Mouse (Mus musculus) yolk sac, embryonic 10.5 days (tissue): ENCODE results near the gene Kdm4a.
A peak's percentile ranks its signal among the peaks of the same experiment; 100 is the strongest.

ENCODE experiments used
- DNase-seq: peaks from one replicate; pipeline ENCODE4 v3.0.0-alpha.2; 2017; ENCODE audit warnings: low spot score

Gene Kdm4a

GRCm38 (mm10) chr4:118116098-118116497 is 63.7 kb downstream of the Kdm4a start:
- DNase-seq: no peak

GRCm38 (mm10) chr4:118115132-118115531 is 64.7 kb downstream of the Kdm4a start:
- DNase-seq: no peak

- DNase-seq: no peak
Observed at GRCm38 (mm10) chr4:118112601-118113000, 67.2 kb downstream of the Kdm4a start.

- DNase-seq: no peak
Observed at GRCm38 (mm10) chr4:118109649-118110048, 70.2 kb downstream of the Kdm4a start.

GRCm38 (mm10) chr4:118108779-118109178 is 71.1 kb downstream of the Kdm4a start:
- DNase-seq: peak; percentile 19

- DNase-seq: no peak
Observed at GRCm38 (mm10) chr4:118105256-118106053, 74.4 kb downstream of the Kdm4a start.

- no peak for DNase-seq
Observed at GRCm38 (mm10) chr4:118103280-118103830, 76.5 kb downstream of the Kdm4a start.

GRCm38 (mm10) chr4:118101497-118101896 is 78.3 kb downstream of the Kdm4a start:
- DNase-seq: no peak

- DNase-seq: no peak
Observed at GRCm38 (mm10) chr4:118099637-118100364, 80.0 kb downstream of the Kdm4a start.

GRCm38 (mm10) chr4:118098571-118098970 is 81.3 kb downstream of the Kdm4a start:
- DNase-seq: no peak

GRCm38 (mm10) chr4:118096069-118096468 is 83.8 kb downstream of the Kdm4a start:
- DNase-seq: no peak

GRCm38 (mm10) chr4:118092784-118093457 is 86.9 kb downstream of the Kdm4a start:
- DNase-seq: no peak

- no peak for DNase-seq
Observed at GRCm38 (mm10) chr4:118090449-118090848, 89.4 kb downstream of the Kdm4a start.

- peak; percentile 25 for DNase-seq
Observed at GRCm38 (mm10) chr4:118089939-118090338, 89.9 kb downstream of the Kdm4a start.

- DNase-seq: no peak
Observed at GRCm38 (mm10) chr4:118088771-118089170, 91.1 kb downstream of the Kdm4a start.
